Mouse (Mus musculus) limb, embryonic 15.5 days (tissue): ENCODE measurements around the gene Atox1. TPM values are rescaled to one million over a fixed set of nuclear protein-coding genes. Genes with fewer than 3 reads are reported as not detected.

Experiments
- ATAC-seq: fragments of 200-750 bp; cut with Nextera tagmentation; 2 replicates; pipeline ENCODE4 v1.8.0; 2017; ENCODE audit warnings: low read depth, moderate TSS enrichment; ENCODE audit not compliant: insufficient number of reproducible peaks, low FRiP score, low TSS enrichment
- H3K27ac ChIP-seq: fragments of 300-500 bp; sonication (generic); 2 replicates; pipeline ENCODE4 v1.5.1; 2015; ENCODE audit warnings: moderate library complexity, mild to moderate bottlenecking, inconsistent platforms
- H3K27me3 ChIP-seq: fragments of 300-500 bp; sonication (generic); 2 replicates; pipeline ENCODE4 v1.6.1; 2015; ENCODE audit warnings: inconsistent platforms
- H3K36me3 ChIP-seq: fragments of 300-500 bp; sonication (generic); 2 replicates; pipeline ENCODE4 v1.6.1; 2015; ENCODE audit warnings: inconsistent platforms
- H3K4me1 ChIP-seq: fragments of 300-500 bp; sonication (generic); 2 replicates; pipeline ENCODE4 v1.6.1; 2015; ENCODE audit warnings: inconsistent platforms
- H3K4me2 ChIP-seq: fragments of 300-500 bp; sonication (generic); 2 replicates; pipeline ENCODE4 v1.6.1; 2015; ENCODE audit warnings: mild to moderate bottlenecking, inconsistent platforms
- H3K4me3 ChIP-seq: fragments of 300-500 bp; sonication (generic); 2 replicates; pipeline ENCODE4 v1.5.1; 2015; ENCODE audit warnings: mild to moderate bottlenecking, inconsistent platforms
- H3K9ac ChIP-seq: fragments of 300-500 bp; sonication (generic); 2 replicates; pipeline ENCODE4 v1.6.1; 2015; ENCODE audit warnings: inconsistent platforms
- H3K9me3 ChIP-seq: fragments of 300-500 bp; sonication (generic); 2 replicates; pipeline ENCODE4 v1.6.1; 2016; ENCODE audit warnings: inconsistent platforms
- WGBS: fragments of 180-500 bp; shearing (Covaris S2); methylation state at CpG from one replicate; pipeline ENCODE4 v1.1.7; 2015; 5-methylcytosine and 5-hydroxymethylcytosine counted together
- microRNA-seq: library from miRNA; unstranded; fragments of <30 nt; microRNA quantifications from one replicate; pipeline ENCODE4, GENCODE M21; 2016
- polyA plus RNA-seq: library from polyadenylated mRNA; unstranded; fragments of >200 nt; fragmentation: Nextera tagmentation; extraction: Ambion mirVana; gene quantifications from 2 replicates; pipeline ENCODE4 v1.2.1, GENCODE M21; 2015

The Atox1 gene
- polyA plus RNA-seq, 1 experiment from 2014 or later = 491 TPM

DNA sequence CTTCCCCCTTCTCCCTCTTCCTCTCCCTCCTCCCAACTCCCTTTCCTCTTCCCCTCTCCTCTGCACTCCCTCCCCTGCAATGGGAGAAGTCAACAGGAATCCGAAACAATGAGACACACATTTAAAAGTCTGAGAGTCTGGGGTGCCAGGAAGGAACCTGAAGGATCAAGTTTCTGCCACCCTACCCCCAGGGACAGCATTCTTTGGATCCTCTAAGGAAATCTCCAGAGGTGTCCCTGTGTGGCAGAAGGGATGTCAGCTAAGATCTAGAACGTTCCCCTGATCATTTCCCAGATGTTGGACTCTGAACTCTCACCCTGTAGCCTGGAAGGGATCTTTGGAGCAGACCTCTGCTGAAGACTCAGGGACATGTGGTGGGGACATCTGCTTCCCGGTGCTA is 50.5 kb downstream of the Atox1 start:
- H3K9me3 ChIP-seq = no peaks in the 10 kb centered on the region
- H3K4me1 ChIP-seq = peaks cover 36% of the 10 kb centered on the region
- H3K27me3 ChIP-seq = no peaks in the 10 kb centered on the region
- 54% methylated on average over 3 of the region's 3 CpGs for WGBS
- no peak overlapping the region for H3K9ac ChIP-seq
- H3K4me2 ChIP-seq = no peak overlapping the region
- no peak overlapping the region for H3K4me3 ChIP-seq
- H3K27ac ChIP-seq = peak overlapping the region; percentile 17; the same call in 1 of the 2 replicates
- H3K36me3 ChIP-seq = peaks cover 73% of the 10 kb centered on the region
- ATAC-seq = no peak

DNA sequence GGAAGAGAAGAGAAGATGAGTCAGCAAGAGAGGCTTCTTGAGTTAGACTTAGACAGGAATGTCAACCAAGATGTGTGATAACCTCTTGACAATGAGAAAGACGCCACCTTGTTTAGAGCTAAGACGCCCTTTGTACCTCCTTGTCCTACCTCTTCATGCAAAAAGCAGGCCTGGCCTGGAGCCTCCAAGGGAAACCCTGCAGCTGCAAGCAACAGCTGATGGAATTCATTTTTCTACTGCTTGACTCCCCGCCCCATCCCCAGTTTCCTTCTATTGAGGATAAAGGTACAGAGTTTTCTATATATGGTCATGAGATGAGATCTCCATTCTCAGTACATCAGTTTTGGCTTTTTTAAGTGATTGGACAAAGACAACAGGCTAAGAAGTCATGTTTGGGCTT is 51.0 kb downstream of the Atox1 start:
- Histone ChIP-seq H3K27me3 (no peaks in the 10 kb centered on the region), H3K36me3 (peaks cover 78% of the 10 kb centered on the region)
- ATAC-seq = no peak

DNA sequence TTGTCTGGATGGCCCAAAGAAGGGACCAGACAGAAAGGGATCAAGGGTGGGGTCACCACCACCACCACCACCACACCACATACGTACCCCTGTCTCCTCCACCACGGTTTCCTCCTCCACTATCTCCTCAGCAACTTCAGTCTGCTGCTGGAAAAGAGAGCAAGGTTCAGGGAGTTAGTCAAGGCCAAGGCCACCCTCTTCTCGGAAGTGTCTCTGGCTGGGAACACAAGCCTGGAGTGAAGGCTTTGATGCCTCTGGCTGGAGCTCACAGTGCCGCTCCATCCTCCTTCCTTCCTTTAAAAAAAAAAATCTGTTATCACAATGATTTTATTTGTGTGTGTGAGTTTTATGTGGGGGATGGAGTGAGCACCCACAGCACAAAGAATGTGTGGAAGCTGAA is 53.9 kb downstream of the Atox1 start:
- Histone ChIP-seq H3K27ac (peak overlapping the region; percentile 64; the same call in 1 of the 2 replicates), H3K4me1 (peaks cover 4% of the 10 kb centered on the region), H3K9me3 (no peaks in the 10 kb centered on the region), H3K27me3 (no peaks in the 10 kb centered on the region), H3K4me3 (no peak overlapping the region), H3K36me3 (peaks cover 89% of the 10 kb centered on the region), H3K9ac (no peak overlapping the region), H3K4me2 (no peak overlapping the region)
- ATAC-seq = no peak
- WGBS = 94% methylated on average over 4 of the region's 4 CpGs

More for the DNA sequence above, 51.0 kb downstream of the Atox1 start:
- H3K4me3 ChIP-seq = no peak overlapping the region
- no peak overlapping the region for H3K4me2 ChIP-seq
- WGBS = 76% methylated on average over 3 of the region's 3 CpGs
- no peak overlapping the region for H3K27ac ChIP-seq
- H3K9ac ChIP-seq = no peak overlapping the region
- no peaks in the 10 kb centered on the region for H3K9me3 ChIP-seq
- H3K4me1 ChIP-seq = peaks cover 32% of the 10 kb centered on the region

DNA sequence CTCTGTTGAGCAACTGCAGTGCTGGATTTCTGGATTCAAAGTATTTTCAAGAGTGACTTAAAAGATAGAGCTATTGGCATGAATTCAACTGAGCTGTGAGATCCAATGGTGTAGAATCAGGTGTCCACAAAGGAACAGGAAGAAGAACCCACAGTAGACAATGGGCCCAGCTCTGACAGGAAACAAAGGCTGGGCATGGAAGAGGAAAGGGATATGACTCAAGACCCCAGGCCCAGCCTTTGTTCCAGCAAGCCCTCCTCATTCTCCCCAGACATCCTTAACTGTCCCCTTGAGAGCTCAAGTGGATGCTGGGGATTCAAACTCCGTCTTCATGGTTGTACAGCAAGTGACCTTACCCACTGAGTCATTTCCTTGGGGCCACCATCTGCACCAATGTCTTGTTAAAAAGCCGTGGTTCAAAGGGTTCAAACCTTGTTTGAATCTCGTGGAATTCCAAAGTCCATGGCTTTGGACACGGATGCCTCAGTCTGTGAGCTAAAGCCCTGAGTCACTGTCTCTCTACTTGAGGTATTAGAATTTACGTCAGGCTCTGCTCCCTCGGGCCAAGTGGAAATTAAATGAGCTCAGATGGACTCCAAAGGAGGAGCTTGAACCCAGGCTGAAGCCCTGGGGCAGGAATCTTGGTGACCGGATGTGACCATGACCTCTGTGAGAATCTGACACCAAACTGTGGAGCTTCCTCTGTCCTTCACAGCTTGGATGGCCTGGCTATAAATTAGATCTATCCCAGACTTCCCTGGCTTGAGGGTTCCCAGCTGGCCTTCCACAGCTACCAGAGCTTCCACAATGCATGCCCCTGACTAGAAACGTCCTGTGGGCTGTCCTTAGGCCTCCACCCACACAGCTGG is 55.2 kb downstream of the Atox1 start:
- 56% methylated on average over 8 of the region's 8 CpGs for WGBS
- no peak overlapping the region for H3K4me2 ChIP-seq
- H3K9ac ChIP-seq = no peak overlapping the region
- peaks cover 96% of the 10 kb centered on the region for H3K36me3 ChIP-seq
- H3K4me1 ChIP-seq = no peaks in the 10 kb centered on the region; the same call in none of the 2 replicates
- no peaks in the 10 kb centered on the region for H3K9me3 ChIP-seq
- H3K27ac ChIP-seq = peak overlapping the region; percentile 64; the same call in 1 of the 2 replicates
- no peak for ATAC-seq
- no peaks in the 10 kb centered on the region for H3K27me3 ChIP-seq
- H3K4me3 ChIP-seq = no peak overlapping the region

DNA sequence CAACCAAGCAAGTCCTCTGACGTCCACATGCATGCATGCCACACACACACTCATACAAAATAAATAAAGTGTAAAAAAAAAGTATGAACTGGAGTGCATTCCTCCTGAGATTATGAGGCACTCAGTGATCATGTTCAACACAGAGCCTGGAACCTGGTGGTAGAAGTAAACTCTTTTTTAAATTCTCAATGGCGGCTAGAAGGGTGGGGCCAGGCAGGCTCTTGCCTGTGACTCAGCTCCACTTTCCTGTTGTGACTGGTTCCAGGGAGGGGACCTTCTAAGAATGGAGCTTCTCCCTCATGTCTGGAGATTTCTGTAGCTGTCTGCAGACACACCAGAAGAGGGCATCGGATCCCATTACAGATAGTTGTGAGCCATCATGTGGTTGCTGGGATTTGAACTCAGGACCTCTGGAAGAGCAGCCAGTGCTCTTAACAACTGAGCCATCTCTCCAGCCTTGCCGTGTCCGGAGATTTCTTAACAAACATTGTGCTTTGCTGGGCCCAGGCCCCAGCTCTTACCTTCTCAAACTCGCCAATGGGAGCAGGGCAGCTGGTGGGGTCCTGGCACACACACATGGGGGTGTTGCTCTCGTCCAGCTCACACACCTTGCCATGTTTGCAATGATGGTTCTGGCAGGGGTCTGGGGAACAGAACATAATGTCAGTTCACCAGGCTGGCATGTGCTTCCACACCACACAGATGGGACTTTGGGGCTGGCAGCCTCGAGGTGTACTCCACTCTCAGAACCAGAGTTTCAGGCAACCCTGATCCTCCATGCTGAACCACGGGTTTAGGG is 56.2 kb downstream of the Atox1 start:
- no peak for ATAC-seq
- Histone ChIP-seq H3K9me3 (no peaks in the 10 kb centered on the region), H3K27me3 (no peaks in the 10 kb centered on the region), H3K4me2 (no peak overlapping the region), H3K9ac (no peak overlapping the region), H3K27ac (no peak overlapping the region), H3K4me3 (no peak overlapping the region), H3K4me1 (no peaks in the 10 kb centered on the region; the same call in 1 of the 2 replicates), H3K36me3 (peaks cover 95% of the 10 kb centered on the region)
- 85% methylated on average over 9 of the region's 9 CpGs for WGBS

DNA sequence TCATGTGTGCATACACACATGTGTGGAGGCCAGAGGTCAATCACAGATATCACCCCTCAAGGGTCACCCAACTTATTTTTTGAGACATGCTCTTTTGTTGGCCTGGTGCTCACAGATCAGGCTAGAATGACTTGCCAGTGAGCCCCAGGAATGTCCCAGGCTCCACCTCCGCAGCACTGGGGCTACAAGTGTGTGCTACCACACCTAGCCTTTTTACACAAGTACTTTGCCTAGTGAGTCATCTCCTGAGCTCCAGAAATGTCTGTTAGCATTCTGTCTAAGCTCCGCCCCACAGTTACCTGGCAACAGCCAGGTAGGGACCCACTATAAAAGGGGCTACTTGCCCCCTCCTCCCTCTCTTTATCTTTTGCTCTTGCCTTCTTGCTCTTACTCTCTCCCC is 60.2 kb downstream of the Atox1 start:
- no peak overlapping the region for H3K4me3 ChIP-seq
- no peak overlapping the region for H3K9ac ChIP-seq
- 86% methylated on average over 2 of the region's 2 CpGs for WGBS
- no peak for ATAC-seq
- no peak overlapping the region for H3K4me2 ChIP-seq
- no peaks in the 10 kb centered on the region for H3K9me3 ChIP-seq
- H3K27me3 ChIP-seq = no peaks in the 10 kb centered on the region
- peaks cover 89% of the 10 kb centered on the region for H3K36me3 ChIP-seq
- H3K4me1 ChIP-seq = no peaks in the 10 kb centered on the region; the same call in 1 of the 2 replicates
- no peak overlapping the region for H3K27ac ChIP-seq

DNA sequence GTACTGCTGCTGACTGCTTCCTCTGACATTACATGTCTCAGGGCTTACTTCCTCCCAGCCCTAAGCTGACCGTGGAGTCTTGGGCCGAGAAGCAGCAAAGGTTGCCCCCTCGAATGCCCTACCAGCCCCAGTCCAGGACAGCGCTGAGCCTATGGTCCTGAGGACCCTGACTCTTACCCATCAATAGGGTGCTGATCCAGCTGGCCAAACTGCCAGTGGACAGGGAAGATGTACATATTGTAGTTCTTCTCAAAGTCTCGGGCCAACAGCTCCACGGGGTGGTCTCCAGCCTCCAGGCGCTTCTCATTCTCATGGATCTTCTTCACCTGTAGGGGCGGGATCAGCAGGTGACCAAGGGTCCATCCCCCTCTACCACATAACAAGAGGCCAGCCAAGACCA is 62.7 kb downstream of the Atox1 start:
- ATAC-seq = no peak
- no peaks in the 10 kb centered on the region for H3K9me3 ChIP-seq
- no peaks in the 10 kb centered on the region for H3K27me3 ChIP-seq
- peaks cover 87% of the 10 kb centered on the region for H3K36me3 ChIP-seq
- no peak overlapping the region for H3K4me2 ChIP-seq
- H3K9ac ChIP-seq = no peak overlapping the region
- 96% methylated on average over 8 of the region's 8 CpGs for whole genome bisulfite sequencing
- H3K4me1 ChIP-seq = no peaks in the 10 kb centered on the region
- no peak overlapping the region for H3K4me3 ChIP-seq
- 0 out of 2 replicates have a peak overlapping the region, but pooled peaks have one; percentile 47 for H3K27ac ChIP-seq

DNA sequence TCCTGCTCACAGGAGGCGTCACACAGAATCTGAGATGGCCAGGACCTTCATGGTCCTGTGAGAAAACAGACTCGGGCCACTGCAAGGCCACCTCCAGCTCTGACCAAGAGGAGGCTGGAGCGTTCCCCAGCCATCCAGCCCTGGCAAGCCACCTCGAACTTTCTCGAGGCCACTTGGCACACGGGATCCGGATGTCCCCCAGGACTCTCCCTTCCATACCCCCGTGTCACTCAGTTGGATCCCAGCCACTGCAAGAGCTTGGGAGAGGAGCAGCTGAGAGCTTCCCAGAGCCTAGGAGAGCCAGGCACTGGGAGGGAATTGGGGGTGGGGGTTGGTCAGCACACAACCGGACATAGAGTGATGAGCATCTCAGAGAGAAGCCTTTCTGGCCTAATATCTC is 63.6 kb downstream of the Atox1 start:
- no peaks in the 10 kb centered on the region for H3K27me3 ChIP-seq
- H3K9me3 ChIP-seq = no peaks in the 10 kb centered on the region
- no peak overlapping the region for H3K4me2 ChIP-seq
- WGBS = 85% methylated on average over 9 of the region's 9 CpGs
- H3K9ac ChIP-seq = no peak overlapping the region
- H3K4me1 ChIP-seq = no peaks in the 10 kb centered on the region
- peaks cover 78% of the 10 kb centered on the region for H3K36me3 ChIP-seq
- ATAC-seq = no peak
- H3K4me3 ChIP-seq = no peak overlapping the region
- peak overlapping the region; percentile 57; the same call in 1 of the 2 replicates for H3K27ac ChIP-seq

DNA sequence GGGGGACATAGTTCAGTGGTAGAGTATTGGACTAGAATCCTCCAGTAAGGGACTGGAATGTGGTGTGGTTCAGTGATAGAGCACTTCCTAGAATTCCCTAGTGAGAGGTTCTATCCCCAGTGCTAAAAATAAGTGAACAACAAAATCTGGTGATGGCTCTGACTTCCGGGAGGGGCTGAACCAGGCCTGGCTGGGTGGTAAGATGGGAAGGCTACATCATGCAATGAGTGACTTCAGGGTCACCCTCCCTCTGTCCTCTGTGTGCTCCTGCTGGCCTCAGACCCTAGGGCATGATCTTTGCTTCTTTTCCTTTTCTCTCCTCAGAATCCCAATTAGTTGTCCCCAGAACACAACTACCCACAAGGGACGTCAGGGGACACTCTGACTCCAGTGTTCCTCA is 64.0 kb downstream of the Atox1 start:
- no peak overlapping the region for H3K9ac ChIP-seq
- ATAC-seq = no peak
- 0 out of 2 replicates have a peak, but pooled peaks cover 2% of the 10 kb centered on the region for H3K4me1 ChIP-seq
- no peaks in the 10 kb centered on the region for H3K9me3 ChIP-seq
- 0 out of 2 replicates have a peak overlapping the region, but pooled peaks have one; percentile 57 for H3K27ac ChIP-seq
- no peak overlapping the region for H3K4me2 ChIP-seq
- H3K27me3 ChIP-seq = no peaks in the 10 kb centered on the region
- WGBS = 92% methylated on average over 2 of the region's 2 CpGs
- peaks cover 74% of the 10 kb centered on the region for H3K36me3 ChIP-seq
- no peak overlapping the region for H3K4me3 ChIP-seq

Small RNA genes within 50 kb of the gene (microRNA-seq; reads per million reads assigned to microRNA genes)
- gene Mir7652 = not detected

Other genes starting within 250 kb of the Atox1 start
- 0.99 and 1.1 TPM in 2 replicates for gene Fat2, start 124.7 kb downstream of the Atox1 start, polyA plus RNA-seq
- gene Sparc, start 38.1 kb downstream of the Atox1 start, polyA plus RNA-seq = 3,190 and 4,050 TPM in 2 replicates
- 153 and 158 TPM in 2 replicates for gene G3bp1, start 8.4 kb upstream of the Atox1 start, polyA plus RNA-seq
- gene Glra1, start 147.0 kb upstream of the Atox1 start, polyA plus RNA-seq = 0.12 TPM in 1 of 2 replicates, not detected in the other